Mouse (Mus musculus) spleen, adult 18-20 months (tissue): Measurements from ENCODE around the gene Fuca1.
A peak's percentile ranks its signal among the peaks of the same experiment; 100 is the strongest.
"Not testable (repeated sequence)": the region's sequence is repeated elsewhere in the genome, so short reads cannot be mapped to it uniquely, and the experiment has no call there.

ENCODE experiments used
- DNase-seq, 2 experiments: peaks; one replicate each; pipeline ENCODE4 v3.0.0; 2022; ENCODE audit warnings: mixed read lengths in 2 of 2

Fuca1 gene

DNA sequence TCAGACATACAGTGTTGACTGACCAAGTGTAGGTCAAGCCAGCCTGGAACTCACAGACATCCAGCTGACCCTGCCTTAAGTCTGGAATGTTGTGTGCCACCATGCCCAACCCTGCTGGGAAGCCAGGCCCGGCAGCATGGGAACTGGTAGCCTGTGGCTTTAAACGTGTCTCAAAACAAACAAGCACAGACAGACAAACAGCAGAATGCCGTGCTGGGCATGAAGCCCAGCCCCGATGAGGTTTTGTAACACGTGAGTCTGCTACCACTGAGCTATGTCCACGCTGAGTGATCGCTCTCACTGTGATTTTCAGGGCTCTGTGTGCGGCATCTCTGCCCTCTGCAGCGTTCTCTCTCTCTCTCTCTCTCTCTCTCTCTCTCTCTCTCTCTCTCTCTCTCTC is 35.4 kb downstream of the Fuca1 start:
- DNase-seq = no peak

DNA sequence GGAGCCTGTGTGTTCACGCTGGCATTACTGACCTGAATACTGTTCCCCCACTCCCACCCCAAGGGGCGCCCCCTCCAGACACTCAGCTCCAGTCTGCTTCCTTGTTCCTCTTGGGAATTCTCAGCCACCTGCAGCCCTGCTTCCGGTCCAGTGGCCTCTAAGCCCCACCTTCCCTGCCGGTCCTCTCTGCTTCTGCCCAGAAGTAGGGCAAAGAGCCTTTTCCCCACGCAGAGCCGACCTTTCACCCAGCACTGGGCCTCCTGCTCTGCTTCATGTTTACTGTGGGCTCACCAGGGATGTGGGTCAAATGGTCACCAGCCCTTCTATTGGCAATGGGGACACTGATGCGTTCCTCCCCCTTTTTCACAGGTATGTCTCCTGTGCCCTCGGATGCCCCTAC is 37.8 kb downstream of the Fuca1 start:
- no peak for DNase-seq

DNA sequence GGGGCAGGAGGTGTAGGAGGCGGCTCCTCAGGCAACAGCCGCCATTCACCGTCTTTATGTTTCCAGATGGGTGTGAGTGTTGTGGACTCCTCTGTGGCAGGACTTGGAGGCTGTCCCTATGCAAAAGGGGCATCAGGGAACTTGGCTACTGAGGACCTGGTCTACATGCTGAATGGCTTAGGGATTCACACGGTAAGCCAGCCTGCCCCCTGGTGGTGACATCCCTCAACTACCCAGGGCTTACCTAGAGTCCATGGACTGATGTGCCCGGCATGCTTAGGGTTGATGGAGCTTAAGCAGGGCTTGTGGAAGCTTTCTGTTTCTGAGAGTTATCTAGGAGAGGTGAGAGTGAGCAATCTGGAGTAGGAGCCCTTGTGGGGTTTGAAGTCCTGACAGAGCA is 40.2 kb downstream of the Fuca1 start:
- peak; percentile 63 to 86 for DNase-seq

DNA sequence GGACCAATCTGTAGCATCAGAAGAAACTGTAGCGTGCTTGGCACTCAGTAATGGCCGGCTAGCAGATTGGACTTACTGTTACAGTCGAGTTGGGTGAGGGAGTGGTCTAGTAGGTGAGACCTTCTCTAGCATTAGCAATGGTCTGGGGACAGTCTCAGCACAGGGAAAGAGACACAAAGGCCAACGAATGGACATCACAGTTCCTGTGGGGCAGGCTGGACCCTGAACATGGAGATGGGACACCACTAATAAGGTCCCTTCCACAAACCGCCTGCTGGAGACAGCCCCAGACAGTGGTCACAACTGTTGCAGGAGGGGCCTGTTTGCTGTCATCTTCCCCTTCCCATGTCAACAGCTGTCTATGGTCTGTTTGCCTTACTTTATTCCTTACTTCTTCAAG is 41.2 kb downstream of the Fuca1 start:
- DNase-seq = no peak

DNA sequence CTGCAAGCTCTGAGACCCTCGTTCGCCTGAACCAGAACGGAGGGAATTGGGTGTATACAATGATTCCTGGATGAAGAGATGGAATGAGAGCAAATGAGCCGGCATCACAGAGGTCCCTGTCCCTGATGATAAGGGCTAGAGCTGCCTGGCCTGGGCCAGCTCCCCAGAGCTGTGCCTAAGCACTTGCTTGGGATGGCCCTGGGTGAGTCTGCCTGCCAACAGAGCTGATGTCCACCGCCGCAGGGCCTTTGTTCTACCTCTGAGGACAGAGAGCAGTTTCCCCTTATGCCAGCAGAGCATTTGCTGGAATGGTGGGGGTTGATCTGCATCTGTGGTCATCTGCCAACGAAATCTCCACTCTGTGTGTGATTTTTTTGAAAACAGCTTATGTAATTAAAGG is 41.7 kb downstream of the Fuca1 start:
- no peak for DNase-seq

DNA sequence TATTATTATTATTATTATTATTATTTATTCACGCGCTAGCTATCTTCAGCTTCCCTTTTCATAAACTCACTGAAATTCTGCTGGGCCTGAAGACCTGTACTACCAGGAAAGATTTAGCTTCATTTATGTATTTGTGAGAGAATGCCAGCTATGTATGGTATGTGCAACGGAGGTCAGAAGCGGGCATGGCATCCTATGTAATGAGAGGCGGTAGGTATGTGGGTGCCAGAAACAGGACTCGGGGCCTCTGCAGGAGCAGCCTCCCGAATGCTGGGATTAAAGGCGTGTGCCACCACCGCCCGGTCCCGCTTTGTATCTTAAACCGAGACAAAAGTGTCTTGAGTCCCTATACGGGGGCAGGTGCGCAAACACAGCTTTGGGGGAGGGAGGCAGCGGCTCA is 42.4 kb downstream of the Fuca1 start:
- no peak for DNase-seq

DNA sequence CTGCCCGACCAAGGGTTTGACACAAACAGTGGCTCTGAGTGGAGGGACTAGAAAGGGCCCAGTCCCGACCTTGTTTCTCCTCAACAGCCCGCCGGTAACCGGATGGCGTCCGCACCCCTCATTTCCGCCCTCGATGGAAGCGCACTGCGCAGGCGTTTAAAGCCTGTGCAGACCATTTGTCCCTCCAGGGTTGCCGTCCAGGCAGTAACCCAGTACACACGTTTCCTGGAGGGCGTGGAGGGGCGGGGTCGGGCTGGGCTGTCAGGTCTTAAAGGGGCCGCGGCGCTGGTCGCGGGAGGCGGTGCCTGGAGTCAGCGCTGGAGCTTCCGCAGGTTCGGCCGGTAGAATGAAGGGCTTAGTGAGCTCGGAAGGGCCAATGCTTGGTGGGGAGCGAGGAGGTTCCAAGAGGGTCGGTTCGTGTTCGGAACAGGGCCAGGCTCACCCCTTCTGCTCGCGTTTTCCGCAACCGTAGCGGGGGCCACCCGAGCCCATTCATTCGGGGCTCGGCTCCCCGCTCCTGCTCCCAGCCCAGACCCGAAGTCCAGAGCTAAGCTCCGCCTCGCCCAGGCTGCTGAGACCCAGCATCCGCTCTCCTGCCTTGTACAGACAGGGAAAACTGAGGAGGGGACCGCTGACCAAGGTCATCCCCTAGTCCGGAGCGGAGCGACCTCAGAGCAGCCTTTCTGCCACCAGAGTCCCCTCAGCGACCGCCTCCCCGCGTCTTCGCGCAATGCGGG is 43.1 kb downstream of the Fuca1 start, which contains the start of gene Gale:
Gale (plus strand) TSS at position 271 of the 737 bp plus-strand sequence.
- DNase-seq = peak; percentile 88 to 91

DNA sequence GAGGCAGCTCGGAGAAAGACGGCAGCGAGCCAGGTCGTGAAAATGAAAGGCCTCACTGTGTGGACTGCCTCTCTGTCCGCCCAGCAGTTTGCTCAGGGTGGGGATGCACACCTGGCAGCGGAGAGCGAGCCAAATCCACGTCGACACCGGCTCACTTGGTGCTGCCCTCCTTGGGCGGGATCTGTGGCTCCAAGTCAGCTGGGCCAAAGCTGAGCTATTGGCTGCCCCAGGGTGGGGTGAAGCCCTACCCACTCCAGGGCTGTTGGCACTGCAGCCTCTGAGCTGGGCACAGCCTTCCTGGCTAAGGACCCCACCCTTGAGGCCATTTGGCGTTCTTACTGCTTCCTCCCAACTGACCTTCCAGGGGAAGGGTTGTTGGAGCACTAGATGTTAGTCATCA is 43.9 kb downstream of the Fuca1 start:
- DNase-seq = no peak

DNA sequence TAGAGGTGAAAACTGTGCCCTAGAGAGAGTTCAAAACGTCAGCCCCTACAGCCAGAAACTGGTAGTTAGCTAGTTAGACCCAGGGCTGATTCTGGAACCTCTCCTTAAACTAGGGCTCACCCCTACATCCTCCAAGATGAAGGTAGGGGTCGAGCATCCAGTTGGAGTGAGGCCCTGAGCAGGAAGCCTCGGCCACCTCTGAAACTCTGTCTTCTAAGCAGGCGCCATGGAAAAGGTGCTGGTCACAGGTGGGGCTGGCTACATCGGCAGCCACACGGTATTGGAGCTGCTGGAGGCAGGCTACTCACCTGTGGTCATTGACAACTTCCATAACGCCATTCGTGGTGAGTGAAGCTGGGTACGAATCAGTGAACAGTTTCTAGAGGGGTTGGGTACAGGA is 44.6 kb downstream of the Fuca1 start:
- no peak for DNase-seq

DNA sequence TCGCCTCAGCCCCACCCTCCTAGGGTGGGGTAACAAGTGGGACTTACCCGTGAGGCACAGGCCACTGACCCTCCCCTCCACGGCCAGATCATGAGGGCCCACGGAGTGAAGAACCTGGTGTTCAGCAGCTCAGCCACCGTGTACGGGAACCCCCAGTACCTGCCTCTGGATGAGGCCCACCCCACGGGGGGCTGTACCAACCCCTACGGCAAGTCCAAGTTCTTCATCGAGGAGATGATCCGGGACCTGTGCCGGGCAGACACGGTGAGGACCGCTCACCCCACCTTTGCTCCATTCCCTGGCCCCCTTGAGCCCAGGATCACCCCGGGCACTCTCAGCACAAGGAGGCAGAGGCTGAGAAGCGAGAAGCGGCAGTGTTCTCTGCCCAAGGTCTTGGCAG is 45.7 kb downstream of the Fuca1 start:
- DNase-seq = no peak

DNA sequence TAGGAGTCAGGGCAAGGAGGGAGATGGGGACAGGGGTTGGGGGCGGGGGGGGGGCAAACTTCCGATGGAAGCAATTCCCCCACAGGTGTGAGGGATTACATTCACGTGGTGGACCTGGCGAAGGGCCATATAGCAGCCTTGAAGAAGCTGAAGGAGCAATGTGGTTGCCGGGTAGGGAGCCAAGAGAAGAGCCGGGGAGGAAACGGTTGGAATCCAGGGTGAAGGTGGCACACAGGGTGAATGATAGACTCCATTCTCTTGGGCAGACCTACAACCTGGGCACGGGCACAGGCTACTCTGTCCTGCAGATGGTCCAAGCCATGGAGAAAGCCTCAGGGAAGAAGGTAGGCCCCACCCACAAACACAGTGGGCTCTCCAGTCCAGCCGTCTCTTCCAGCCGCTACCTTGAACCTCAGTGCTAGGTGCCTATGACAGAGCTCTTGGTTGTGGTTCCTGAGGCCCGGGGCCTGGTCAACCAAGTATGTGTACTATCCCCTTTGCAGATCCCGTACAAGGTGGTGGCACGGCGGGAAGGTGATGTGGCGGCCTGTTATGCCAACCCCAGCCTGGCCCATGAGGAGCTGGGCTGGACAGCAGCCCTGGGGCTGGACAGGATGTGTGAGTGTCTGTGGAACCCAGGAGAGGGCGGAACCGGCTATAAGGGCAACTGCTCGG is 46.7 kb downstream of the Fuca1 start:
- no peak for DNase-seq

DNA sequence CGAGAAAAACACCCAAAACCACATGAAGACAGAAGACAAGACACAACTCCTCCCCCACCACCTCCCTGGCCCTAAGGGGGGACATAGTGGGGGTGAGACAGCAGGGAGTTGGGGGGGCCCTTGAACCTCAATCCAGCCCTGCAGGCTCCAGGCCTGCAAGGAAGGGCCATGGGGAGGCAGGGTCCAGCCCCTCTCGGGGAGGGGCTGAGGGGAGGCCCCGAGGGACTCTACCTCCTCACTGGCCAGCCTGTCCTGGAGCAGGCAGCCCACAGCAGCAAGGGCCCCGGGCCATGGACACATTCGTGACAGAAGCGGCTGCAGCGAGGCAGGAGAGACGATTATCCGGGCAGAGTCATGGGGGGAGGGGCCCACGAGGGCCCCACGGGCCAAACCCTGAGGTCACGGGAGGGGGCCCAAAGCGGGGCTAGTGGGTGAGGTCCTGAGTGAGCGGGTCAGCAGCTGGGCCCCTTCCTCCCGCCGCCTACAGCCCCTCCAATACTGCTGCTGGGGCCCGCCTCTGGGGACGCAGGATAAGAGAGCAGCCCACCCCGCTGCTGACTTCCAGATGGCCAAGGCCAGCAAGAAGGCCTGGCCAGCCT is 47.8 kb downstream of the Fuca1 start:
- no peak for DNase-seq

DNA sequence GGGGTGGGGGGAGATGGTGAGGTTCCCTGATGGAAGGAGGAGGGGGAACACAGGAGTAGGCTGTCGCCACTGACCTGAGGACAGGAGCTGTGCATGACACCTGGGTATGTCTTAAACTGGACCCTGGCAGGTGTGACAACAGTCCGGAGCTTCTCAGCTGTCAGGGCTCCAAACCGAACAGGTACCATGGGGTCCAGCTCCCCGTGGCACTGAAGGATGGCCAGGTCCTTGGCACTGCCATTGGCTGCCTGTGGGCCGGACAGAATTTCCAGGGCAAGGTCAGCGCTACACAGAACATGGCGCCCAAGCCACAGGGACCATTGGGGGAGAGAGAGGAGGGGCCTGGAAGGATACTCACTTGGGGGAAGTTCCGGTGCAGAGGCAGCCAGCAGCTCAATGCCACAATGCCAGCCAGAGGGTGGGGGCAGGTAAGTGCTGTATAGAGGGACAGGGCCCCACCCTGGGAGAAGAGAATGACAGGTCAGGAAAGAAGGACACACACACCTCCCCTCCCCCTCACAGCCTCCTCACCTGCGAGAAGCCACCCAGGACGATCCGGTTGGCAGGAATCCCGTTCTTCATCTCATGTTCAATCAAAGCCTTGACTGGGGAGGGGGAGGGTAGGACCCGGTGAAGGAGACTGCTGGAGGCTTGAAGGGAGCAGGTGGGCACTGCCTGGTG is 48.7 kb downstream of the Fuca1 start:
- DNase-seq = no peak

DNA sequence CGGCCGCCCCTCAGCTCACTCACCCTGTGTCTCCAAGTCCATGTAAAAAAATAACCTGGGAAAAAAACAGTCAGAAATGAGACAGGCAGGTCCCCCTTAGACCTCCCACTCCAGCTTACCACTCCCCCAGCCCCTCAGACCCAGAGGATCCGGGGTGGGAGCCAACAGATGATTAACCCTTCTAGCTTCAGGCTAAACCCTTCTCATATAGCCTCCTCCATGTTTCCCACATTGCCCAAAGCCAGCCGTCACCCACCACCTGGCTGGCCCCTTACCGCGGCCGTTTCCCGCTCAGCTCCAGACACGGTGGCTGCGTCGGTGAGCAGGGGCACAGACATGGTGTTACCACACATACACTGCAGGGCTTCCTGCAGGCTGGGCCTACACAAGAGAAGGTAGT is 50.0 kb downstream of the Fuca1 start:
- DNase-seq = no peak

DNA sequence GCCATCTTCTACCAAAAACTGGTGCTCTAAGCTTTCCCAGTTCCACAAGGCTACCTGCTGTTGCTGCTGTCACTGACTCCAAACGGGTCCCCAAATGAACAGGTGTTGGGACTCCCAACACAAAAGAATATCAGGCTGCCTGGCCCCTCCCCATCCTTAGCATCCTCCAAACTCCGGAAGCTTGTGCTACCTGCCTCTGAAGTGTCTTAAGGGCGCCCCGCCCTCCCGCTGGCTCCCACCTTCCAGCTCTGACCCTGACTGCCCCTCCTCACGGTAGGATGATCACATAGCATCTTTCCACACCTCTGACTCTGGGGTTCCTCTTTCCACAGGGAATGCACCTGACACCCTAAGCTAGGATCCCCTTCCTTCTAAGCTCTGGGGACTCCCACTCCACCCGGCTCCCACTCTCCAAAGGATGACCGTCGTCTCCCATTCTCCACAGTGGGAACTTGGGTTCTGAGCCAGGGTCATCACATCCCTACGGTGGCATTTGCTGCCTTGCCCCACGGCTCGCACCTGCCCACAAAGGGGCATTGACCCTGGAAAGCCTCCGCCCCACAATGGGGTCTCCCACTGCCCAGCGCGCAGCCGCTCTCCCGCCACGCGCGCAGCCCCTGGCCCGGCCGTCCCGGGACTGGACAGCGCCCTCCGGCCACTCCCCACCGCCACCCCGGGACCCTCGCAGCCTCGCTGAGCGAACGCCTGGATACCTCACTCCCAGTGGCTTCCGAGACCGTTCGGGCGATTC is 51.4 kb downstream of the Fuca1 start:
- no peak for DNase-seq

DNA sequence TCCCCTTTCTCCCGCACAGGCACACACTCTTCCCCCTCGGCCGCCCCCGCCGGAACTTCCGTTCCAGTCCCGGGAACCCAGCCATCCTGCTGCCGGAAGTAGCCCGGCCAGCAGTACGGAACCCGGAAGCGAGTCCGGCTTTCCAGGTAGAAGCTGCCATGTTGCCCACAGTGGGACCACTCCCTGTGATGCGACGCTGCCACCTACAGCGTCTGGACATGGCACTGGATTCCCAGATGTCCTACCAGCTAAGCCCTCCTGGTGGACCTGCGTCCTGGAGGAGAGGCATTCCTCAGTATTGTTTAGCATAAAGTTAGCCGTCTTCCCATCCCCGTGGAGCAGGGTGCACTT is 52.0 kb downstream of the Fuca1 start, which contains the start of gene Lypla2:
Lypla2 (minus strand) TSS at position 71 of the 351 bp plus-strand sequence.
- DNase-seq = peak; percentile 75

DNA sequence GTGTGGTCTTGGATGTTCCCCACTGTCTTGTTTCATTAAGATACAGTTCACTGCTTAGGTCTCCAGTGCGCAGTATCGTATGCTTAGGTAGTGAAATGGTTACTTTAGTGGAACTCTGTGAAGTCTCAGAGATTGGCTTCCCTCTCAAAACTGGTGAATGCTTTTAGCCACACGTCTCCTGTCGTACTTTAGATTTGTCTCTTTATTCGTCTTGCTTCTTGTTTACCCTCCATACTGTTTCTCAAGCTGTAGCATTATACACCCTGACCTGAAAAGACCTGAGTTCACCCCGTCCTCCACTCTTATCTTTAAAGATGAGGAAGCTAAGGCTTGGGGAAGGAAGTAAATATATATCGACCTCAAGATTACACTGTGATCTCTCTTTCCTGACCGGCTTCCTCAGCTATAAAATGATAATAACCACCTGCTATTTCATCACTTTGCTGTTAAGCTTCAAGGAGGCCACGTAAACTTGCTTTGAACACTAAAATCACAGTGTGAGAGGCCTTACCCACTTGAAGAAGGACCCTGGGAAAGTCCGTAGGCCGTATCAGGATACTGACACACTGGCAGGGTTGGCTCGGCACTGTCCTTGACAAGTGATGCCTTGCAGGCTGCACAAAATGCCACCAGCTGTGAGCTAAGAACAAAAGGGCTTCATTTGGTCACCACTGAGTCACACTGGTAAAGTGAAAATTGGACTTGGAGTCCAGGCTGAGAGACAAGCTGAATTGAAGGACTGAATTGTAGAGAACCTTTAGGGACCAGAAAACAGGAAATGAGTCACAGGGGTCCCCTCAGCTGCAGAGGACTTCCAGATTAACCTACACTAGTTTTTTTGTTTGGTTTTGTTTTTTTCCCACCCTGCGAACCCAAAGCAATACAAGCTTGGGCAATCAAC is 52.6 kb downstream of the Fuca1 start:
- no peak for DNase-seq

DNA sequence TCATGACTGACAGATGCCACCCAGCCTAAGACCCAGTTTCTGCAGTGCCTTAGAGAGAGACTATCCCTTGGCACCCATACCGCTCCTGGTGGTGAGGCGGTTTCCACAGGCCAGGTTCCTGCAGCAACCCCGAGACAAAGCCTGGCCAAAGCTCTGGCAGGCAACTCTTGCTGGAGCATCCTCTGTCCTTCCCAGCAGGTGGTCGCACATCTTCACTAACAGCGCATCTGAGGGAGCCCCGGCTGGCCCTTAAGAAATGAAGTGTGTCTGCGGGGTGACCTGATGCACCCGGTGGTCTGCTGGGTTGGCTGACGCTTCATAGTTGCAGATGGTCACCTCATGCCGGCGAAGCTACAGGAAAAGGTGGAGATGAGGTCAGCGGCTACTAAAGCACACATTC is 55.6 kb downstream of the Fuca1 start:
- no peak for DNase-seq

DNA sequence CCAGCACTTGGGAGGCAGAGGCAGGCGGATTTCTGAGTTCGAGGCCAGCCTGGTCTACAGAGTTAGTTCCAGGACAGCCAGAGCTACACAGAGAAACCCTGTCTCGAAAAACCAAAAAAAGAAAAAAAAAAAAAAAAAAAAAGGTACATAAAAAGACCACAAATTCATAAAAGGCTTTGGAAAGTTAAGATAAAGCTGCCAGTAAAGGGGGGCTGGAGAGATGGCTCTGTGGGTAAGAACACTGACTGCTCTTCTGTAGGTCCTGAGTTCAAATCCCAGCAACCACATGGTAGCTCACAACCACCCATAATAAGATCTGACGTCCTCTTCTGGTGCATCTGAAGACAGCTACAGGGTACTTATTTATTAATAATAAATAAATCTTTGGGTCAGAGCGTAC is 59.7 kb downstream of the Fuca1 start:
- not testable (repeated sequence) for DNase-seq

DNA sequence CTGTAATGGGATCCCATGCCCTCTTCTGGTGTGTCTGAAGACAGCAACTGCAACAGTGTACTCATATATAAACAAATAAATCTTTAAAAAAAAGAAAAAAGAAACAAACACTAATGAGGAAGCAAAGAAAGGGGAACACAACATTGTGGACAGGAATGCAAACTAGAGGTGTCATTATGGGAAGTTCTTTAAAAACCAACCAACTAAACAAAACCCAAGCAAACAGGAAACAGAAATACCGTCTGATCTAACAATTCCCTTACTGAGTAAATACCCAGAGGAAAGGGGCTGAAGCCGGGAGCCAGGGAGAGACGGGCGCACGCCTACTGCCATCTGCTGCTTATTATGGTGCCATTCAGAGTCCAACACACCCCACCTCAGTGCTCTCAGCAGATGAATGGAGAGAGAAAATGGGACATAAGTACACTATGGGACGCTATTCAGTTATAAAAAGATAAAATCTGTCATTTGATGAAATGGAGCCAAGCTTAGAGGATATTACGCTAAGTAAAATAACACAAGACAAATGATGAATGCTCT is 61.1 kb downstream of the Fuca1 start:
- no peak for DNase-seq

DNA sequence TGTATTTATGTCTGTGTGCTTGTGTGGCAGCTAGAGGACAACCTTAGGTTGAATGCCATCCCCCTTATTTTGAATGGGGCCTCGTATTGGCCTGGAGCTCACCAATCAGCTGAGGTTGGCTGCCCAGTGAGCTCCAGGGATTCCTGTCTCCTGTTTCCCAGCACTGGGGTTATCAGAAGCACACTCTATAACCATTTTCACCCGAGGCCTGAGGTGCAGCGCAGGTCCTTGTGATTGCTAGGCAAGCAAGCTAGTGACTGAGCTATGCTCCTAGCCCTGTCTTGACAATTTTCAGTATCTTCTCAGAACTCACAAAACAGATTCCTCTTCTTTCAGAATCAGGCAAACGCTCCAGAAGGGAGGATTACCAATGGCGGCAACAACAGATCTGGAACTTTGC is 64.0 kb downstream of the Fuca1 start:
- no peak for DNase-seq

DNA sequence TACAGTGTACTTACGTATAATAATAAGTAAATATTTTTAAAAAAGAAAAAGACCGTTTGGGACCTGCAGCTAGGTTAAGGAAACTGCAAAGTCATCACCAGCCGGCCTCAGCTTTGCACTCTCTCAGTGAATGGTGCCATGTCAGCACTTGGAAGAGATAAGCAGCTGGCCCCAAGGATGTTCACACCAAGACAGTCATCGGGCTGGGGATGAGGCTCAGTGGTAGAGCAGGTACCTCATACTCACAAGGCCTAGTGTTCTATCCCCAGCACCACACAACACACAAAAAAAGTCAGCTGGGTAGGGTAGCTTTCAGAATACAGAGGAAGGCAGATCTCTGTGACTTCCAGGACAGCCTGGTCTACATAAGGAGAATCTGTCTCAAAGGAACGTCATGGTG is 64.7 kb downstream of the Fuca1 start:
- no peak for DNase-seq
